Mouse (Mus musculus) heart, embryonic 16.5 days (tissue): ENCODE data around the gene Naaladl2. TPM values are rescaled to one million over a fixed set of nuclear protein-coding genes. Genes with fewer than 3 reads are reported as not detected.

ENCODE experiments used
- ATAC-seq: fragments of 200-750 bp; cut with Nextera tagmentation; replicated peaks from 2 replicates; pipeline ENCODE4 v1.8.0; 2017; ENCODE audit warnings: moderate number of reproducible peaks; ENCODE audit not compliant: insufficient read depth, low FRiP score; ENCODE audit errors: extremely low read depth
- H3K27ac ChIP-seq: fragments of 300-500 bp; sonication (generic); 2 replicates; pipeline ENCODE4 v1.5.1; 2014; ENCODE audit warnings: mild to moderate bottlenecking, low read length, control low read depth, moderate library complexity
- H3K27me3 ChIP-seq: fragments of 300-500 bp; sonication (generic); 2 replicates; pipeline ENCODE4 v1.6.1; 2014; ENCODE audit warnings: low read length, mixed read lengths; ENCODE audit not compliant: control insufficient read depth, insufficient read depth
- H3K36me3 ChIP-seq: fragments of 300-500 bp; sonication (generic); 2 replicates; pipeline ENCODE4 v1.6.1; 2014; ENCODE audit not compliant: control insufficient read depth, insufficient read depth
- H3K4me1 ChIP-seq: fragments of 300-500 bp; sonication (generic); 2 replicates; pipeline ENCODE4 v1.6.1; 2014; ENCODE audit warnings: low read length, mixed read lengths; ENCODE audit not compliant: control insufficient read depth, insufficient read depth
- H3K4me2 ChIP-seq: fragments of 300-500 bp; sonication (generic); 2 replicates; pipeline ENCODE4 v1.6.1; 2014; ENCODE audit warnings: low read depth, mild to moderate bottlenecking, control low read depth, low read length
- H3K4me3 ChIP-seq: fragments of 300-500 bp; sonication (generic); 2 replicates; pipeline ENCODE4 v1.5.1; 2014; ENCODE audit warnings: mild to moderate bottlenecking, control low read depth, low read length
- H3K9ac ChIP-seq: fragments of 300-500 bp; sonication (generic); 2 replicates; pipeline ENCODE4 v1.6.1; 2014; ENCODE audit warnings: low read length, control low read depth
- H3K9me3 ChIP-seq: fragments of 300-500 bp; sonication (generic); replicated peaks from 2 replicates; pipeline ENCODE4 v1.6.1; 2016; ENCODE audit warnings: low read length; ENCODE audit not compliant: control insufficient read depth
- WGBS: fragments of 180-500 bp; shearing (Covaris S2); extraction: QIAGEN DNeasy Blood & Tissue Kit; methylation state at CpG from one replicate; pipeline ENCODE4 v1.1.7; 2014; 5-methylcytosine and 5-hydroxymethylcytosine counted together
- polyA plus RNA-seq: library from polyadenylated mRNA; unstranded; fragments of >200 nt; fragmentation: Nextera tagmentation; extraction: Ambion mirVana; gene quantifications from 2 replicates; pipeline ENCODE4 v1.2.1, GENCODE M21; 2015

Gene Naaladl2
- polyA plus RNA-seq, 1 experiment from 2014 or later = 2.5 TPM

- H3K27ac ChIP-seq = no peak overlapping the region
- H3K9me3 ChIP-seq = no peaks in the 10 kb centered on the region
- 39% methylated on average over 1 of the region's 1 CpGs for WGBS
- no peak overlapping the region for H3K9ac ChIP-seq
- no peaks in the 10 kb centered on the region for H3K4me1 ChIP-seq
- H3K36me3 ChIP-seq = no peaks in the 10 kb centered on the region
- ATAC-seq = no peak
- no peak overlapping the region for H3K4me3 ChIP-seq
- H3K27me3 ChIP-seq = no peaks in the 10 kb centered on the region
- no peak overlapping the region for H3K4me2 ChIP-seq
Measured at GRCm38 (mm10) chr3:24138002-24138401, 1006.1 kb downstream of the Naaladl2 start.

- H3K4me3 ChIP-seq = no peak overlapping the region
- H3K36me3 ChIP-seq = no peaks in the 10 kb centered on the region
- no peaks in the 10 kb centered on the region for H3K9me3 ChIP-seq
- no peak for ATAC-seq
- H3K27me3 ChIP-seq = no peaks in the 10 kb centered on the region
- H3K27ac ChIP-seq = no peak overlapping the region
- 50% methylated on average over 1 of the region's 1 CpGs for WGBS
- no peaks in the 10 kb centered on the region for H3K4me1 ChIP-seq
- H3K4me2 ChIP-seq = no peak overlapping the region
- H3K9ac ChIP-seq = no peak overlapping the region
Measured at GRCm38 (mm10) chr3:24126200-24126599, 1017.9 kb downstream of the Naaladl2 start.

GRCm38 (mm10) chr3:24124034-24124433 lies 1020.0 kb downstream of the Naaladl2 start:
- Histone ChIP-seq H3K9ac (no peak overlapping the region), H3K27me3 (no peaks in the 10 kb centered on the region), H3K36me3 (no peaks in the 10 kb centered on the region), H3K4me2 (no peak overlapping the region), H3K4me3 (no peak overlapping the region), H3K27ac (no peak overlapping the region), H3K4me1 (no peaks in the 10 kb centered on the region), H3K9me3 (no peaks in the 10 kb centered on the region)
- 71% methylated on average over 2 of the region's 2 CpGs for WGBS
- ATAC-seq = no peak

GRCm38 (mm10) chr3:24118136-24118535 lies 1025.9 kb downstream of the Naaladl2 start:
- 80% methylated on average over 6 of the region's 6 CpGs for WGBS
- H3K4me3 ChIP-seq = no peak overlapping the region
- no peak for ATAC-seq

GRCm38 (mm10) chr3:24114849-24115248 lies 1029.2 kb downstream of the Naaladl2 start:
- 66% methylated on average over 3 of the region's 3 CpGs for WGBS

More at GRCm38 (mm10) chr3:24118136-24118535, 1025.9 kb downstream of the Naaladl2 start:
- Histone ChIP-seq H3K36me3 (no peaks in the 10 kb centered on the region), H3K4me1 (no peaks in the 10 kb centered on the region), H3K4me2 (no peak overlapping the region), H3K9me3 (no peaks in the 10 kb centered on the region), H3K9ac (no peak overlapping the region), H3K27me3 (no peaks in the 10 kb centered on the region), H3K27ac (no peak overlapping the region)

GRCm38 (mm10) chr3:24113360-24113759 lies 1030.7 kb downstream of the Naaladl2 start:
- 71% methylated on average over 2 of the region's 2 CpGs for WGBS
- ATAC-seq = no peak
- Histone ChIP-seq H3K36me3 (no peaks in the 10 kb centered on the region), H3K9me3 (no peaks in the 10 kb centered on the region), H3K4me1 (no peaks in the 10 kb centered on the region), H3K4me2 (no peak overlapping the region), H3K27me3 (no peaks in the 10 kb centered on the region), H3K4me3 (no peak overlapping the region), H3K9ac (no peak overlapping the region), H3K27ac (no peak overlapping the region)

More at GRCm38 (mm10) chr3:24114849-24115248, 1029.2 kb downstream of the Naaladl2 start:
- H3K27me3 ChIP-seq = no peaks in the 10 kb centered on the region
- no peaks in the 10 kb centered on the region for H3K9me3 ChIP-seq
- no peaks in the 10 kb centered on the region for H3K4me1 ChIP-seq
- no peak overlapping the region for H3K9ac ChIP-seq
- H3K27ac ChIP-seq = no peak overlapping the region
- no peaks in the 10 kb centered on the region for H3K36me3 ChIP-seq
- ATAC-seq = no peak
- H3K4me2 ChIP-seq = no peak overlapping the region
- no peak overlapping the region for H3K4me3 ChIP-seq

GRCm38 (mm10) chr3:24106391-24106790 lies 1037.7 kb downstream of the Naaladl2 start:
- 93% methylated on average over 1 of the region's 1 CpGs for WGBS
- Histone ChIP-seq H3K4me2 (no peak overlapping the region), H3K4me3 (no peak overlapping the region), H3K27me3 (no peaks in the 10 kb centered on the region), H3K36me3 (no peaks in the 10 kb centered on the region), H3K4me1 (0 out of 2 replicates have a peak, but pooled peaks cover 2% of the 10 kb centered on the region), H3K9ac (no peak overlapping the region), H3K9me3 (no peaks in the 10 kb centered on the region), H3K27ac (no peak overlapping the region)
- ATAC-seq = no peak

- Histone ChIP-seq H3K4me3 (no peak overlapping the region), H3K27me3 (no peaks in the 10 kb centered on the region), H3K36me3 (no peaks in the 10 kb centered on the region), H3K27ac (no peak overlapping the region), H3K4me1 (no peaks in the 10 kb centered on the region), H3K9ac (no peak overlapping the region), H3K9me3 (no peaks in the 10 kb centered on the region), H3K4me2 (no peak overlapping the region)
- WGBS = 57% methylated on average over 4 of the region's 4 CpGs
- ATAC-seq = no peak
Measured at GRCm38 (mm10) chr3:24079761-24080160, 1064.3 kb downstream of the Naaladl2 start.

- Histone ChIP-seq H3K27ac (peak overlapping the region; percentile 71), H3K9ac (no peak overlapping the region), H3K4me3 (no peak overlapping the region), H3K4me2 (peak overlapping the region; percentile 15; the same call in 1 of the 2 replicates), H3K9me3 (no peaks in the 10 kb centered on the region), H3K36me3 (no peaks in the 10 kb centered on the region), H3K4me1 (peaks cover 9% of the 10 kb centered on the region), H3K27me3 (no peaks in the 10 kb centered on the region)
- peak; percentile 98 for ATAC-seq
- WGBS = 37% methylated on average over 3 of the region's 3 CpGs
Measured at GRCm38 (mm10) chr3:24071169-24071797, 1072.8 kb downstream of the Naaladl2 start.
